Comparison of ENCODE assay signal across 9 mouse cellular contexts in genomic region chr9:44486741-44487421, GRCm38 (mm10). TPM values are rescaled to one million over a fixed set of nuclear protein-coding genes. Genes with fewer than 3 reads are reported as not detected.
DNase-seq lines count a peak whose midpoint lies in the region; ATAC-seq and TF ChIP-seq lines count a peak whose summit lies in the region.
"Had no signal": no experiment of that assay in that cellular context is flagged by ENCODE, and none has a peak within 500 bp of the region (broad histone marks: within the 10 kb centered on the region; RNA-seq: fewer than 3 reads in every experiment).

No protein-coding gene starts in this region.

- 11% methylated on average over 15 of the region's 15 CpGs for WGBS in forebrain, embryonic 15.5 days
- WGBS in hindbrain, embryonic 16.5 days = 16% methylated on average over 15 of the region's 15 CpGs
- WGBS in liver, embryonic 11.5 days = 38% methylated on average over 15 of the region's 15 CpGs
- 25% methylated on average over 15 of the region's 15 CpGs for WGBS in neural tube, embryonic 14.5 days

- peak overlapping the region; percentile 99 for H3K9ac ChIP-seq in forebrain, embryonic 15.5 days (replicated peaks)
- H3K9ac ChIP-seq in hindbrain, embryonic 16.5 days (ENCODE audit: low read depth, low read length) = peak overlapping the region; percentile 98
- no peak overlapping the region for H3K9ac ChIP-seq in liver, embryonic 11.5 days (ENCODE audit: low read depth, low read length)
- H3K9ac ChIP-seq in neural tube, embryonic 14.5 days (replicated peaks; ENCODE audit: low read depth, low read length) = no peak overlapping the region

- H3K4me2 ChIP-seq in forebrain, embryonic 15.5 days (replicated peaks) = peak overlapping the region; percentile 87
- H3K4me2 ChIP-seq in hindbrain, embryonic 16.5 days (ENCODE audit: low read length) = peak overlapping the region; percentile 82
- H3K4me2 ChIP-seq in liver, embryonic 11.5 days = peak overlapping the region; percentile 84
- H3K4me2 ChIP-seq in neural tube, embryonic 14.5 days (ENCODE audit: low read depth, low read length) = peak overlapping the region; percentile 92

- H3K27ac ChIP-seq in forebrain, embryonic 15.5 days (replicated peaks) = peak overlapping the region; percentile 83
- H3K27ac ChIP-seq in hindbrain, embryonic 16.5 days (ENCODE audit: low read depth, low read length) = peak overlapping the region; percentile 40; the same call in 1 of the 2 replicates
- H3K27ac ChIP-seq in liver, embryonic 11.5 days (ENCODE audit: low read depth, low read length) = peak overlapping the region; percentile 90
- H3K27ac ChIP-seq in neural tube, embryonic 14.5 days (ENCODE audit: low read depth, low read length) = no peak overlapping the region; the same call in 1 of the 2 replicates

- peaks cover 19% of the 10 kb centered on the region for H3K27me3 ChIP-seq in E14TG2a.4 (ENCODE audit: insufficient read depth, low read length)
- no peaks in the 10 kb centered on the region for H3K27me3 ChIP-seq in forebrain, embryonic 15.5 days
- H3K27me3 ChIP-seq in hindbrain, embryonic 16.5 days (replicated peaks; ENCODE audit: control insufficient read depth, insufficient read depth, low read length) = no peaks in the 10 kb centered on the region
- no peaks in the 10 kb centered on the region; the same call in 1 of the 2 replicates for H3K27me3 ChIP-seq in liver, embryonic 11.5 days (replicated peaks; ENCODE audit: control insufficient read depth, insufficient read depth, low read length)
- no peaks in the 10 kb centered on the region for H3K27me3 ChIP-seq in neural tube, embryonic 14.5 days (ENCODE audit: control insufficient read depth, insufficient read depth, low read length)

- peak; percentile 35 for DNase-seq in 3134 (ENCODE audit: extremely low read depth, insufficient read length, low spot score)
- no peak for DNase-seq in liver, embryonic 11.5 days (ENCODE audit: low spot score)
- DNase-seq in thymus, adult 18-20 months = no peak
- DNase-seq in layer of hippocampus, postnatal 14 days (ENCODE audit: low spot score in 2 of 2) = no peak

- H3K4me3 ChIP-seq in E14TG2a.4 (replicated peaks; ENCODE audit: low read length) = peak overlapping the region; percentile 13; the same call in 1 of the 2 replicates
- peak overlapping the region; percentile 97 for H3K4me3 ChIP-seq in forebrain, embryonic 15.5 days
- peak overlapping the region; percentile 12 for H3K4me3 ChIP-seq in hindbrain, embryonic 16.5 days (ENCODE audit: low read length)
- H3K4me3 ChIP-seq in liver, embryonic 11.5 days (ENCODE audit: low read depth, low read length) = peak overlapping the region; percentile 25
- peak overlapping the region; percentile 15; the same call in 1 of the 2 replicates for H3K4me3 ChIP-seq in neural tube, embryonic 14.5 days (ENCODE audit: low read depth, low read length)

- no peaks in the 10 kb centered on the region for H3K36me3 ChIP-seq in E14TG2a.4 (ENCODE audit: insufficient read depth, low read length)
- H3K36me3 ChIP-seq in forebrain, embryonic 15.5 days = no peaks in the 10 kb centered on the region
- no peaks in the 10 kb centered on the region for H3K36me3 ChIP-seq in hindbrain, embryonic 16.5 days (ENCODE audit: control insufficient read depth, insufficient read depth, low read length)
- H3K36me3 ChIP-seq in liver, embryonic 11.5 days (ENCODE audit: control insufficient read depth, insufficient read depth, low read length) = no peaks in the 10 kb centered on the region
- H3K36me3 ChIP-seq in neural tube, embryonic 14.5 days (ENCODE audit: control insufficient read depth, insufficient read depth, low read length) = no peaks in the 10 kb centered on the region

- H3K9me3 ChIP-seq in E14TG2a.4 (ENCODE audit: low read length) = no peaks in the 10 kb centered on the region
- H3K9me3 ChIP-seq in forebrain, embryonic 15.5 days = no peaks in the 10 kb centered on the region
- no peaks in the 10 kb centered on the region for H3K9me3 ChIP-seq in hindbrain, embryonic 16.5 days (ENCODE audit: control insufficient read depth, low read length)
- H3K9me3 ChIP-seq in liver, embryonic 11.5 days (ENCODE audit: control insufficient read depth, low read length) = no peaks in the 10 kb centered on the region
- no peaks in the 10 kb centered on the region for H3K9me3 ChIP-seq in neural tube, embryonic 14.5 days (ENCODE audit: control insufficient read depth, low read length)

- H3K4me1 ChIP-seq in E14TG2a.4 (replicated peaks; ENCODE audit: low read depth, low read length) = peaks cover 93% of the 10 kb centered on the region
- H3K4me1 ChIP-seq in forebrain, embryonic 15.5 days = peaks cover 84% of the 10 kb centered on the region
- H3K4me1 ChIP-seq in hindbrain, embryonic 16.5 days (ENCODE audit: control insufficient read depth, insufficient read depth, low read depth, low read length) = peaks cover 75% of the 10 kb centered on the region
- peaks cover 79% of the 10 kb centered on the region for H3K4me1 ChIP-seq in liver, embryonic 11.5 days (replicated peaks; ENCODE audit: control insufficient read depth, insufficient read depth, low read length)
- peaks cover 72% of the 10 kb centered on the region for H3K4me1 ChIP-seq in neural tube, embryonic 14.5 days (ENCODE audit: control insufficient read depth, insufficient read depth, low read length)

- no peak for TF ChIP-seq CTCF in E14TG2a.4 (conservative IDR thresholded peaks at IDR 0.05; ENCODE audit: low read length)

- ATAC-seq in forebrain, embryonic 15.5 days (replicated peaks) = no peak
- ATAC-seq in hindbrain, embryonic 16.5 days = no peak
- ATAC-seq in liver, embryonic 11.5 days (replicated peaks; ENCODE audit: low FRiP score) = no peak
- no peak for ATAC-seq in neural tube, embryonic 14.5 days (ENCODE audit: low read depth)

RNA-seq across cellular contexts. Expression of gene Bcl9l, which starts 4.3 kb away (rescaled TPM):
- polyA plus RNA-seq in forebrain, embryonic 15.5 days (2015; fragmentation: Nextera tagmentation; extraction: Ambion mirVana) = 13.6 and 14.4 TPM in 2 replicates
- 9.7 and 11.1 TPM in 2 replicates for polyA plus RNA-seq in hindbrain, embryonic 16.5 days (2015; fragmentation: Nextera tagmentation; extraction: Ambion mirVana)
- 4.1 and 5.0 TPM in 2 replicates for polyA plus RNA-seq in liver, embryonic 11.5 days (2014; fragmentation: Nextera tagmentation; extraction: Ambion mirVana)
- polyA plus RNA-seq in neural tube, embryonic 14.5 days (2014; fragmentation: Nextera tagmentation; extraction: Ambion mirVana) = 11.5 and 12.3 TPM in 2 replicates
- total RNA-seq in layer of hippocampus, postnatal 14 days (2021) = 10 to 100 TPM; 76.1 to 76.3 TPM

RNA-seq across cellular contexts. Expression of gene Upk2, which starts 32.1 kb away (rescaled TPM):
- not detected in 2 replicates for polyA plus RNA-seq in forebrain, embryonic 15.5 days (2015; fragmentation: Nextera tagmentation; extraction: Ambion mirVana)
- not detected in 2 replicates for polyA plus RNA-seq in hindbrain, embryonic 16.5 days (2015; fragmentation: Nextera tagmentation; extraction: Ambion mirVana)
- not detected in 2 replicates for polyA plus RNA-seq in liver, embryonic 11.5 days (2014; fragmentation: Nextera tagmentation; extraction: Ambion mirVana)
- polyA plus RNA-seq in neural tube, embryonic 14.5 days (2014; fragmentation: Nextera tagmentation; extraction: Ambion mirVana) = not detected in 2 replicates
- not detected for total RNA-seq in layer of hippocampus, postnatal 14 days (2021)
- total RNA-seq: left cerebral cortex, postnatal 10 days had no signal

RNA-seq across cellular contexts. Expression of gene Foxr1, which starts 45.9 kb away (rescaled TPM):
- polyA plus RNA-seq in forebrain, embryonic 15.5 days (2015; fragmentation: Nextera tagmentation; extraction: Ambion mirVana) = not detected in 2 replicates
- not detected in 2 replicates for polyA plus RNA-seq in hindbrain, embryonic 16.5 days (2015; fragmentation: Nextera tagmentation; extraction: Ambion mirVana)
- not detected in 2 replicates for polyA plus RNA-seq in liver, embryonic 11.5 days (2014; fragmentation: Nextera tagmentation; extraction: Ambion mirVana)
- not detected in 2 replicates for polyA plus RNA-seq in neural tube, embryonic 14.5 days (2014; fragmentation: Nextera tagmentation; extraction: Ambion mirVana)
- not detected for total RNA-seq in layer of hippocampus, postnatal 14 days (2021)
- total RNA-seq: left cerebral cortex, postnatal 10 days had no signal

Comparison
In these comparisons a context has a peak if more than half of its experiments do, and no peak if none do; other contexts are left out.
1. H3K4me3 ChIP-seq: peak in every context shown above with its lines; median percentile 97 in forebrain, embryonic 15.5 days; 25 in liver, embryonic 11.5 days; 15 in neural tube, embryonic 14.5 days; 13 in E14TG2a.4; 12 in hindbrain, embryonic 16.5 days.
2. H3K9ac ChIP-seq: peak in forebrain, embryonic 15.5 days (single experiment) and hindbrain, embryonic 16.5 days (single experiment); none in liver, embryonic 11.5 days (single experiment) and neural tube, embryonic 14.5 days (single experiment).
3. Peak in every context shown above with its lines, with median percentiles within 50 percentile points of each other: H3K4me2 ChIP-seq.